Mouse (Mus musculus) gastrocnemius, adult 2 months (tissue): ENCODE results near the gene Helq. TPM values are rescaled to one million over a fixed set of nuclear protein-coding genes. Genes with fewer than 3 reads are reported as not detected.
A peak's percentile ranks its signal among the peaks of the same experiment; 100 is the strongest.

Experiments used
- DNase-seq: peaks from one replicate; pipeline ENCODE4 v3.0.0; 2022
- H3K27ac ChIP-seq: fragments of 200-600 bp; 2 replicates; pipeline ENCODE4 v1.8.1; 2022; ENCODE audit warnings: mild to moderate bottlenecking
- H3K4me3 ChIP-seq: fragments of 200-600 bp; 2 replicates; pipeline ENCODE4 v1.8.1; 2022; ENCODE audit warnings: mild to moderate bottlenecking, moderate library complexity
- CTCF ChIP-seq: fragments of 200-600 bp; IDR thresholded peaks from 2 replicates; pipeline ENCODE4 v1.8.1; 2022; ENCODE audit warnings: antibody characterized with exemption, mild to moderate bottlenecking, moderate library complexity
- intact Hi-C: fragments of 180-260 bp; cut with DNase I; formaldehyde crosslinking; loops from one replicate; pipeline ENCODE4 v1.15.1; 2025
- total RNA-seq, 2 experiments: library from RNA; stranded (reverse); gene quantifications; 2 replicates each; pipeline ENCODE4 v1.2.3; 2021

The Helq gene
- total RNA-seq, 2 experiments from 2014 or later = 5.1 to 5.3 TPM

DNA sequence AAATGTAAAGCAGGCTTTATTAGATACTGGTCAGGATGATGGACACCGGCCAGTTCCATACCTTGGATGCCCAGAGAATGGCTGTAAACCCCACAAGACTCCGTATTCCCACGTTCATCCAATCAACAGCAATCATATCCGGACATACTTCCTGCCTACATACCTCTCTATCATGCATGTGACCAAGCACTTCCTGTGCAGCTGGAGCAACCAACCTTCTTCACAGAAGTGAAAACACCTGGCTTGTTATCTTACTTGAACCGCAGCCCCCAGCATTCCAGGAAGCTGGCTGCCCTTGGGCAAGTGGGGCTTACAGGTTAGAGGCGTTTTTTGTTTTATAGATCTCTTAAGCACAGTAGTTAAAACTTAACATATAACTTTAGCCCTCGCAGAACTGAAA lies 24.4 kb upstream of the Helq start:
- DNase-seq = no peak
- intact Hi-C loops = no loop called here
- no peak for TF ChIP-seq CTCF

DNA sequence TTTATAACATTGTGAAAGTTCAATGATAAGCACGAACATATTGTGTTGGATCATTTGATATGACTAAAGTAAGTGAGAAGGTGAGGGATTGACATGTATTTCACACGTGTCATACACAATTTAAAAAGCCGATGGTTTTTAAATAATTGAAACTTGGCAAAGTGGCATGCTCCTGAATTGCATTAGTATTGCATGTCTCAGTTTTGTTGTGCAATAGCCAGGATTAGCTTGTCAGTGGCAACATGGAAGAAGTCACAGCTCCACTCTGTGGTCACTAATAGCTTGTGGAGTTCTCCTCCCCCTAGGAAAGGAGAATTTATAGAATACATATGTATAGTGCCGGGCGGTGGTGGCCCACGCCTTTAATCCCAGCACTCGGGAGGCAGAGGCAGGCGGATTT lies 23.0 kb upstream of the Helq start:
- TF ChIP-seq CTCF = no peak
- intact Hi-C loops = no loop called here
- H3K4me3 ChIP-seq = peak overlapping the region; percentile 91
- DNase-seq = no peak
- peak overlapping the region; percentile 92 for H3K27ac ChIP-seq

More for the DNA sequence above, 24.4 kb upstream of the Helq start:
- no peak overlapping the region for H3K4me3 ChIP-seq
- no peak overlapping the region for H3K27ac ChIP-seq

DNA sequence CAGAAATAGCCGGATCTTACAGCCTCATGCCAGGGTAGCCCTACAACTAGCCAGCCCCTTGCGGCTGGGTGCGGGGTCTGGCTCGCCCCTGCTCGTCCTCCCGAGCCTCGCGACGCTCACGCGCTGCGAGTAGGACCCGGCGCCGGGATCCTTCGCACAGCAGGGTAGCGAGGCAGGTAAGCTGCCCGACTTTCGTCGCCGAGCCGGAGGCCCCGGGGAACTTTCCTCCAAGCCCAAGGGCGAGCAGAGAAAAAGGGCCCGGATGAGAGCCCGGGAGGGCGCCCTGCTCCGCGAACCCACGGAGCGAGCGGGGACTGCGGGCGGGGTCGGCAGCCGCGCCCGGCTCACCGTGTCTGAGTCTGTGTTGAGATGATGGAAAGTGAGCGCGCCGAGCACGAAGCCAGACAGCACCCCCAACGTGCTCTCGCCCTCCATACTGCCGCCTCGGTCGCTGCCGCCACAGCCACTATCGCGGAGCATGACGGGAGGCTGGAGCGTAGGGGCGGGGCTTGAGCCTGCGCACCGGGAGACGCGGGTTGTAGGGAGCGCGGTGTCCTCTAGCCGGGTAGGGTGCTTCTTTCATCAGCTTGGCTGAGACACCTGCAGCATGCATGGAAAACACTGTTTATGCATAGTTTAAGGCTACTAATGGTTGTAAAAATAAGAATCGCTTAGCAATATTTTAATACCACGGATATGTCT lies 22.2 kb upstream of the Helq start, which contains the start of gene Abraxas1:
Abraxas1 (minus strand) TSS at position 483 of the 702 bp plus-strand sequence.
- peak within 1 kb of the TSS; percentile 92 for H3K27ac ChIP-seq
- TF ChIP-seq CTCF = no peak; the same call in 1 of the 2 replicates
- DNase-seq = peak; percentile 92
- intact Hi-C loops = no loop called here
- peak within 1 kb of the TSS; percentile 91 for H3K4me3 ChIP-seq

DNA sequence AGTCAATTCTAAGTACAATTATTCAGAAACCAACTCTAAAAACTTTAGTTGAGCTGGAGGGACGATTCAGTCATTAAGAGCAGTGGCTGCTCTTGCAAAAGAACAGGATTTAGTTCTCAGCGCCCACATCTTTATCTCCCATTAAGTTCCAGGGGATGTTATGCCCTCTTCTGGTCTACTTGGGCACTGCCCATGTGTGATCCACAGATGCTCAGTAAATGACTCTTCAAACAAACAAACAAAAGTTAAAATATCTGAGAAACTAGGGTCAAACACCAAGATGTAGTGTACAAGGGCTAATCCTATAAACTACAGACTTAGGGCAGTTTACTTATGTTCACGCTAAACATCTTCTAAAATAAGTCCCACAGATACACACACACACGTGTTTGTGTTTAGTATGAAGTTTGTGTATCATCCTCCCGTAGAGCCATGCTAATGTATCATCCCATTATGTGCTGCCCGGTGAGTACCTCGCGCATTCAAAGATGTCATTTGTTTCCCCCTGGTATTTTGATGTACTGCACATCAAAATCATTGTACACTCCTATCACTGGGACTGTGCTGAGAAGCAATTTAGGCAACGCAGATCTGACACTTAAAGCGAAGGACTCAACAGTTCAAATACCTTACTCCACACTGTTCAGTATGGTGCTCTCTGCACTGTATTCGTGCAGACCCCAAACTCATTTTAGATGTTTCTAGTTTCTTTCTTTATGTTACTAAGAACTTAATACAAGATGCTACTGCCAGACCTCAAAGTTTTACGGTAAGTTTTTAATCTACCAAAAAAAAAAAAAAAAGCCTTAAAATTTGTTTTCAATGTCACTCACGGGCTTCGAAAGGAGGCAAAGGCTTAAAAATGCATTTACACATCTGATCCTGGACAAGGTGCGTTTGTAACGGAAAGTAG lies 21.4 kb upstream of the Helq start:
- no peak for DNase-seq
- TF ChIP-seq CTCF = peak; percentile 54
- H3K27ac ChIP-seq = peak overlapping the region; percentile 92
- peak overlapping the region; percentile 91 for H3K4me3 ChIP-seq
- intact Hi-C loops = no loop called here

DNA sequence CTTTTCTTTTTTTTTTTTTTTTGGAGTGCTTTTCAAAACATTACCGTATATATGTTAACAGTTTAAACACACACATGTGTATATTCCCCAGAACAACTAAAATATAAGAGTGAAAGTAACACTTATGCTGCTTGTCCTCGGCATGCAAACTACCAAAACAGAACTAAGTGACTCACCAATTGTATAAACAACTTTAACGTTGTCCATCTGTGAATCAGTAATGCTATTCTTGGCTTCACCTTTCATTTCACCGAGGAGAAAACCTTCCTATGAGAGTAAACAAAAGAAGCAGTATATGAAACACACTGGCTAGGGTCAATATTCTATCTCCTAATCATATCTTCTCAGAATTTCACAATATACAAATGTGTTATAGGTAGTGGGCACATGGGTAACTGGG lies 19.9 kb upstream of the Helq start:
- no peak overlapping the region for H3K27ac ChIP-seq
- TF ChIP-seq CTCF = no peak
- DNase-seq = no peak
- H3K4me3 ChIP-seq = no peak overlapping the region
- intact Hi-C loops = no loop called here

DNA sequence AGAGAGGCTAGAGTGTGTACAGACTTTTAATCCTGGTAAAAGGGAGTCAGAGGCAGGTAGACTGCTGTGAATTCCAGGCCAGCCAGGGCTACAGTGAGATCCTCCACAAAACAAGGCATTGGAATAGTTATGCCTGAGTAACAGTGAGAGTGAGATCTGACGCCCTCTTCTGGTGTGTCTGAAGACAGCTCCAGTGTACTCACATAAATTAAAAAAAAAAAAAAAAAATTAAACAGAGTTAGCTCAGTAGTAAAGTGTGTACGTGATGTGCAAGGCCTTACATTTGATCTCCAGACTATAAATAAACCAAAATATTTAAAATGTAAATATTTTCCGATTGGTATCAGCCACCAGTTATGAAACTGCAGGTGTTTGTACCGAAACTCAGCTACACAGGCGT lies 4.3 kb downstream of the Helq start:
- no peak for TF ChIP-seq CTCF
- Histone ChIP-seq H3K4me3 (no peak overlapping the region), H3K27ac (no peak overlapping the region)
- DNase-seq = no peak
- intact Hi-C loops = no loop called here

DNA sequence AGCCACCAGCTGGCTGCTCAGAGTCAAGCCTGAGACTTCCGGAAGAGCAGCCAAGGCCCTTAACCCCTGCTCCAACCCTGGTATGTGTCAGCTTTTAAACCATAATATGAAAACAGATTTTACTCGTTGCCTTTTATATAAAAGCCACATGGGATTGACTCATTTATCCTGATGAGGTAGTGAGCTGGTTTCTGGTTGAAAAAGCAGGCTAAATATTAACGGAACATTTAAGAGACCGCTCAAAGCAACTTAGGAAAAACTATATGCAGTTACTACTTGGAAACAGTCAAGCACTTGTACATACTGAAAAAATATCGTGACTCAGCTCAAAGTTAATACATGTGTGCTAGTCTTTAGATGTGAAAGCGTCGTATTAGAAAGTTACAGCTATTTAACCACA lies 6.1 kb downstream of the Helq start:
- DNase-seq = no peak
- no peak overlapping the region for H3K4me3 ChIP-seq
- H3K27ac ChIP-seq = no peak overlapping the region
- intact Hi-C loops = no loop called here
- TF ChIP-seq CTCF = no peak

DNA sequence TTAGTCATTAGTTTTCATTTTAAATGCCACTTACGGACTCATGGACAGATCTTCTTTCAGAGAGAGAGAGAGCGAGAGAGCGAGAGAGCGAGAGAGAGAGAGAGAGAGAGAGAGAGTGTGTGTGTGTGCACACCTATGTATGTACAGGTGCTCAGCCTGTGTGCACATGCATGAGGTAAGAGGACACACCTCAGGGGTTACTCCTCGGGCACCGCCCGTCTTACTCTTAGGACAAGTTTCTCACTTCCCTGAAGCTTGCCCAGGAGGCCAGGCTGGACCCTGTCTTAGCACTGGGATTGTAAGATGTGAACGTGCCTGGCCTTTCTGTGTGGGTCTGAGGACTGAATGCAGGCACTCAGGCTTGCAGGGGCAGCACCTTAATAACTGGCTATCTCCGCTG lies 10.9 kb downstream of the Helq start:
- TF ChIP-seq CTCF = no peak
- no peak for DNase-seq
- intact Hi-C loops = no loop called here
- Histone ChIP-seq H3K27ac (no peak overlapping the region), H3K4me3 (no peak overlapping the region)

DNA sequence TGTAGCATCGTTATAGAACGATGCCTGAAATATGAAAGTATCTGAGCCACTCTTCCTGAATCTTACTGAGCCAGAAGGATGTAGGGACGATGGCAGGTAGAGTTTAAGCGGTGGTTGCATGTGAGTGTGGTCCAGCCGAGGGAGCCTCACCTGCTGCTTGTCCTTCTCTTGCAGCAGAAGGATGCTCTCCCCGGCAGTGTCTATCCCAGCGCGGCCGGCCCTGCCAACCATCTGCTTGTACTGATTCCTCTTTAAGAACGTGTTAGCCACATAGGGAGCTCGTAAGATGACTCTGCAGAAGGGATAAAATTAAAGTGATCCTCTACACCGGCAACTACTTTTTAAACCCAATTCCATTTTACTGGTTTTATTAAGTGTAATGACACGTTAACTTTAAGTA lies 19.4 kb downstream of the Helq start:
- TF ChIP-seq CTCF = no peak
- DNase-seq = no peak
- intact Hi-C loops = no loop called here
- H3K4me3 ChIP-seq = no peak overlapping the region
- no peak overlapping the region for H3K27ac ChIP-seq

DNA sequence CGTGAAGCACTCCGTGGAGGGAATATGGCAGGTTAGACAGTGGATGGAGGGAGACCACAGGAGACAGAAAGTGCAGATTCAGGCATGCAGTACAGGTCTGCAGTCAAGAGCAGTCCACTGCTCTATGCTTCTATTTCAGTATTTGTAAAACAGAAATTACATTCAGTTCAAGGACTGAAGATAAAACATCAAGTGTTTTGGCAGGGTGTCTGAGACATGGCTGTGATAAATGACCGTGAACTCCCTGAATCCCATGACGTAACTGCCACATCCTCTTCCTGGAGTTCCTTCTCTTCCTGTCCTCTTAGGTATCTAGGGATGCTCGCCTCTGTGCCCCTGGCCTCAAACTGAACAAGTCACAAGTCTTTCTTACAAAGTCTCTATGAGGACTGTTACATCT lies 21.5 kb downstream of the Helq start:
- no peak for DNase-seq
- TF ChIP-seq CTCF = no peak
- no peak overlapping the region for H3K4me3 ChIP-seq
- intact Hi-C loops = no loop called here
- H3K27ac ChIP-seq = no peak overlapping the region

DNA sequence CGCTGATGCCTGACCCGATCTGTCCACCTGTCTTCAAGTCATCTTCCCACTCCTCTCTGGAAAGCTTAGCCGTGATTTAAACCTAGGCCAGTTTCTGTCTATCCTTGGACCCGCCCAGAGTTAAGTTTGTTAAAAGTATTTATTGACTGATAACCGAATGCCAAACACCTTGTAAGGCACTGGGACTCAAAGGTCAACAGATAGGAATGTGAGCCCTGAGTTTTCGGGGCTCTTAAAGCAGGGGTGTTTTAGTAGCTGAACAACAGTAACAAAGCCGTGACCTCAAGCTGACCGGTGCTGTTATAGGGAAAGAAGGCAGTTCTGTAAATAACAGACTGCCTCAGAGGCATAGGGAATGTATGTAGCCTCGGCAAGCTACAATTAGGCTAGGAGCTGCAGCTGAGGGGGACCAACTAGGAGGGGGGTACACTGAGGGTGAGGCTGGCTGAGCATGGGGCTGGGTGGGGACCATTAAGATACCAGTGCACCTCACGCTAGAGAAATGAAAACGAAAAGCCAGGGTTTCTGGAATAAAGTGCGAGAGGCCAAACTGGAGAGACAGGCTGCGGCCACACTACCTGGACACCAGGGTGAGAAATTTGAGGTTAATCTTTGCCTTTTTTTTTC lies 22.5 kb downstream of the Helq start:
- Histone ChIP-seq H3K27ac (no peak overlapping the region), H3K4me3 (no peak overlapping the region)
- TF ChIP-seq CTCF = no peak
- no peak for DNase-seq
- intact Hi-C loops = no loop called here

DNA sequence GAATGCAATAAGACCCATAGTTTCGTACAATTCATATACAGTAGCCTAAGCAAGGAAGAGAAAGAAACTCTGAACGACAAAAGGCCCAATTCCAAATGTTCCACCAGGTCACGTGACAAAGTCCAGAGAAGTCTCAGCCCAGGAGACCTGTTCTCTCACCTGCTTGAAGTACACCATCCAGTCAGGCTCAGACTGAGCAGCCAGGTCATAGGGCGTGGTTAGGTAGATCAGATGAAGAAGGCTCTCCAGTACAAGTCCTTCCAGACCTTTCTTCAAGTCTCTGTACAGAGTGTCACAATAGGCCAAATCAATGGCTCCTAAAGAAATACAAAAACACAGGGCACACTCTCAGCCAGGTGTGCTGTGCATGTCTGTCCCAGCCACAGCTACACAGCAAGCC lies 26.8 kb downstream of the Helq start:
- intact Hi-C loops = no loop called here
- no peak overlapping the region for H3K27ac ChIP-seq
- no peak overlapping the region for H3K4me3 ChIP-seq
- TF ChIP-seq CTCF = no peak
- DNase-seq = no peak

DNA sequence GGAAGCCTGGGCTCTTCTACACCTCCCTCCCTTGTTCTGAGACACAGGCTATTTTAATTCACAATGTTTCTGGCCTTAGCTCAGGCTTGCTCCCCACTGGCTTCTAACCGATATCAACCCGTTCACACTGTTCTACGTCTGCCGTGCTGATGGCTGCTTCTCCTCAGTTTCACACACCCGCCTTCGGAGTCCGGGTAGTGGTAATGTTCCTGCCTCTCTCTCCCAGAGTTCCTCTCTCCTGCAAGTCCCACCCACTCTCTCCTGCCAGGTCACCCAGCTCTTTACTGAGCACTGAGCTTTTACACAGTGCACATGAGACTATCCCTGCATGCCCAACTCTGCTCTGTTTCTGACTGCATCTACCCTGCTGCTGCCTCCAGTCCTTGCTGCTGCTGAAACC lies 32.4 kb downstream of the Helq start:
- Histone ChIP-seq H3K27ac (no peak overlapping the region), H3K4me3 (no peak overlapping the region)
- no peak for TF ChIP-seq CTCF
- intact Hi-C loops = no loop called here
- DNase-seq = no peak
